Mouse (Mus musculus) gonadal fat pad, adult 2 months (tissue): ENCODE data around the gene Hrh1. TPM values are rescaled to one million over a fixed set of nuclear protein-coding genes. Genes with fewer than 3 reads are reported as not detected.
"Not testable (repeated sequence)": the region's sequence is repeated elsewhere in the genome, so short reads cannot be mapped to it uniquely, and the experiment has no call there.

ENCODE experiments used
- DNase-seq: peaks from one replicate; pipeline ENCODE4 v3.0.0-alpha.2; 2012; ENCODE audit warnings: low read depth
- polyA plus RNA-seq: library from polyadenylated mRNA; depleted of rRNA; stranded (reverse); fragments of >200 nt; gene quantifications from 2 replicates; pipeline ENCODE4 v1.2.3, GENCODE M21; 2012; rRNA removed

Hrh1 gene
- polyA plus RNA-seq, 1 experiment, result 0.88 TPM

DNA sequence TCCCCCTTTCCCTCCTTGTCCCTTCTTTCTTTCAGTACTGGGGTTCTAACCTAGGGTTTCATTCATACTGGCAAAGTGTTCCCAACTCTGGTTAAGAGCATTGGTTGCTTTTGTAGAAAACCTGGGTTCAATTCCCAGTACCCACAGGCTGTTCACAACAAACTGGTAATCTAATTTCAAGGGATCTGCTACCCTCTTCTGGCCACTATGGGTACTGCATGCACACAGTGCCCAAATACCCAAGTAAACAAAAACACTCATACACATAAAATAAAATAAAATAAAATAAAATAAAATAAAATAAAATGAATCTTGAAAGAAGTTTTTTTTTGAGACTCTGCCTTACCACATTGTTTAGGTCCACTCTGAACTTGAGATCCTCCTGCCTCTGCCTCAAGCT, 63.8 kb downstream of the Hrh1 start:
- no peak for DNase-seq

DNA sequence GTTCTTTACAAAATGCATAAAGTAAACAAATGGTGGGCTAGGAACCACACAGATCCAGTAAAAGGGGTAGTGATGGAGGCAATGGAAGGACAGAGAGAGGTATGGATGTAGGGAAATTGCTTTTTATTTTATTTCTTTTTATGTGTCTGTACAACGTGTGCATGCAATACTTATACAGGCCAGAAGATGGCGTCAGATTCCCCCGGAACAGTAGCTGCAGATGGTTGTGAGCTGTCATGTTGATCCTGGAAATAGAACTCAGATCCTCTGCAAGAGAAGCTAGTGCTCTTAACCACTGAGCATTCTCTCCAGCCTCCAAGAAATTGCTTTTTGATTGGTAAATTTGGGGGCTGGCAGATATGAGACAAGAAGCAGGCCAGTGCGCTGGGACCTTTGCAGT, 65.0 kb downstream of the Hrh1 start:
- DNase-seq, result no peak

DNA sequence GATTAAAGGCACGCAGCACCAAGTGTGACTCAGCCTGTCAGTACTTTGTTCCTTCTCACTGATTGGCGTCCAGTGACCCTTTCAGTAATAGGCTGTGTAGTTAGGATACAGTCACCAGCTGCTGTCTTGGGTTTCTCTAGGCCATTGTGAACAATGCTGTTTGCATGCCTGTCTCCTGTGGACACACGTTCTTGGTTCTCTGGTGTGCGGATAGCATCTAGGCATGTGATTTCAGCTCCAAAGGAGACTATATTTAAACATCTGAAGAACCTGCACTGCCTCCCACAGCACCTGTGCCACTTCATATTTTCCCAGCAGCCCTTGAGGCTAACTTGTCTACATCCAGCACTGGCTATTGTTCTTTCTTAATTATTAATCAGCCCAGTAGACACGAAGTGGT, 75.8 kb downstream of the Hrh1 start:
- no peak for DNase-seq

DNA sequence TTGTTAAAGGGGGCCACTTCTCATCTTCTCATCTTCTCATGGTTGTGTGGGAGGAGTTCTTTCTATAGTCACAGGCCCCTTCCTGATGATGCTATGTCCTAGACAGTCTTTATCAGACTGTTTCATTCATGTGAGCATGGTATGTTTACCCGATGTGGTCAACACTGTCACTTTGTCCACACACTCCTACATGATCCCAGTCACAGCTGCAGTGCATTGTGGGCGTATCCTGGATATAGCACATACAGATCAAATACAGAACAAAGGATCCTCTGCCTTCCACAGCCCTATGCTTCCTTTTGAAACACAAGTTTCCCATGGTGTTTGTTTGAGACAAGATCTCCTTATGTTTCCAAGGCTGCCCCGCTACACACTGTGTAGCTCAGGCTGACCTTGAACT, 76.3 kb downstream of the Hrh1 start:
- no peak for DNase-seq

DNA sequence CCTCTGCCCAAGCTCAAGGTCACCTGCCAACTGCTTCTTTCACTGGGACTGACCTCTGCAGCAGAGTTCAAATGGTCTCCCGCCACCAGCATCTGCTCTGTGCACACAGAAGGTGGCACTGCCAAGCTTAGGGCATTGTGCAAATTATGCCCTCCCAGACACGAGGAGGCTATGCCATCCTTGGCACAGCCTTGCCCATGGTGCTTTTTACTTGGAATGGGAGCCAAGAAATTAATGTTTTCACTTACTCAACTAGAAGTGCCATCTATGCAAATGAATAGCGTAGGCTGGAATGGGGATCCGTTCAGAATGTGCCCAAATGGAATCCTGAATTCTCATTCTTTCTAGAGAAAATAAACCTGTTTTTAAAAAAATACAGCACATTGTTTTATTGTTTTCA, 77.2 kb downstream of the Hrh1 start:
- no peak for DNase-seq

DNA sequence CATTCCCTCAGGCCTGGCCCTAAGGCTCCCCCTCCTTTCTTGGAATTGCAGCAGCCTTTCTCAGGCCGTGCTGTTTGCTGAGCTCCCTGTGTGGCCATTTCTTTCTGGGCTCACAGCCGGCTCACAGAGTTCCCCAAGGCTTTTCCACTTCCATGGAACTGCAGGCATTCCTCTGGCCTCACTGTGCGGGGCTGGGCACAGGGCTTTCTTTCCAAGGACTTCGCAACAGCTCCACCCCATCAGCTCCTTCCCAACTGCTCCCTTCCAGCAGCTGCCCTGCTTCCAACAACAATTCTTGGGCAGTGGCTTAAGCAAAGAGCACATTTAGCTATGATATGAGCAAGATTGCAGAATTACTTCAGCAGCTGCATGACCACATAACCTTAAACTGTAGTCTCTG, 81.0 kb downstream of the Hrh1 start:
- no peak for DNase-seq

DNA sequence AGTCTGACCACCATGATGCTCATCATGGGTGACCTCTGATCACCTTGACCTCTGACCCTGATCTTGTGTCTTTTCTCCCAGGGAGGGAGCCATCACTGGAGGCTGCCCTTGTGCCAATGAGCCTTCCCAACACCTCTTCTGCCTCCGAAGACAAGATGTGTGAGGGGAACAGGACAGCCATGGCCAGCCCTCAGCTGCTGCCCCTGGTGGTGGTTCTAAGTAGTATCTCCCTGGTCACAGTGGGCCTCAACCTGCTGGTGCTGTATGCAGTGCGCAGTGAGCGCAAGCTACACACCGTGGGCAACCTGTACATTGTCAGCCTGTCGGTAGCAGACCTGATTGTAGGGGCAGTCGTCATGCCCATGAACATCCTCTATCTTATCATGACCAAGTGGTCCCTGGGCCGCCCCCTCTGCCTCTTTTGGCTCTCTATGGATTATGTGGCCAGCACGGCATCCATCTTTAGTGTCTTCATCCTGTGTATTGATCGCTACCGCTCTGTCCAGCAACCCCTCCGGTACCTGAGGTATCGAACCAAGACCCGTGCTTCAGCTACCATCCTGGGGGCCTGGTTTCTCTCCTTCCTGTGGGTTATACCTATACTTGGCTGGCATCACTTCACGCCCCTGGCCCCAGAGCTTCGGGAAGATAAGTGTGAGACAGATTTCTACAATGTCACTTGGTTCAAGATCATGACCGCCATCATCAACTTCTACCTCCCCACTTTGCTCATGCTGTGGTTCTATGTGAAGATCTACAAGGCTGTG, 82.1 kb downstream of the Hrh1 start:
- DNase-seq, result no peak

DNA sequence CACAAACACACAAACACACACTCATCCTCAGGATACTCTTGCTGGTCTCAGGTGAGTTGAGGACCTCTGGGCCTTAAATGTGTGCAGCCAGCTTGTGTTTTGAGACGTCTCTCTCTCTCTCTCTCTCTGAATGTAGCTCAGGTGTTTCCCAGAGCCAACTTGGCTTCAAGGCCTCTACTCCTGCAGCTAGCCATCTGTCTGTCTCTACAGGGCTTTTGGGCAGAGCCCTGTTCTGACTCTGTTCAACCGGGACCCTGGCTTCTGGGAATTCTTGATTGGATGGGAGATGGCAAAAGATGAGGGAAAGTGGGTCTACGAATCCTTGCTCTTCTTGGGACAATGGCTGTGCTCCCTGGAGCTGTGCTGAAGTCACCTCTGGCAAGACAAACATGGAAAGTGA, 91.6 kb downstream of the Hrh1 start:
- no peak for DNase-seq

DNA sequence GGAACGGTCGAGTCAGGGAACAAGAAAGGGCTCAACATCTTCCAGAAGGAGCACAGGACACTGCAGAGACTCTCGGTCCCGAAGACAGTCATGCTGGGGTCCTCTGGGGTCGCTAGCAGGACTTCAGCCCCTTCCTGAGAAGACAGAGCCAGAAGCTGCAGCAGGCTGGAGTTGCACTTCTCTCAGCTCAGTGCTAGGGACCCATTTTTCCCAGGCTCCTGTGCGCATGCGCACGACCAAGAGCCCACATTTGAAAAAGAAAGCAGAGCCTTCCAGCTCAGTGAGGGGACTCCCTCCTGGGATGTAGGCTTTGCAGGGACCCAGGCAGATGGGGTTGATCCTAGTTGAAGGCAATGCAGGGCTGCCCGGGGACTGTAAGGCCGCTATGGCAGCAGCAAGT, 94.9 kb downstream of the Hrh1 start:
- not testable (repeated sequence) for DNase-seq

DNA sequence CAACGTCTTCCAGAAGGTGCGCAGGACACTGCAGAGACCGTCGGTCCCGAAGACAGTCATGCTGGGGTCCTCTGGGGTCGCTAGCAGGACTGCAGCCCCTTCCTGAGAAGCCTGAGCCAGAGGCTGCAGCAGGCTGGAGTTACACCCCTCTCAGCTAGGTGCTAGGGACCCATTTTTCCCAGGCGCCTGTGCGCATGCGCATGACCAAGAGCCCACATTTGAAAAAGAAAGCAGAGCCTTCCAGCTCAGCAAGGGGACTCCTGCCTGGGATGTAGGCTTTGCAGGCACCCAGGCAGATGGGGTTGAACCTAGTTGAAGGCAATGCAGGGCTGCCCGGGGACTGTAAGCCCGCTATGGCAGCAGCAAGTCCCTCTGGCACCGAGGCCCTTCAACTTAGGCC, 97.3 kb downstream of the Hrh1 start:
- DNase-seq, result not testable (repeated sequence)

DNA sequence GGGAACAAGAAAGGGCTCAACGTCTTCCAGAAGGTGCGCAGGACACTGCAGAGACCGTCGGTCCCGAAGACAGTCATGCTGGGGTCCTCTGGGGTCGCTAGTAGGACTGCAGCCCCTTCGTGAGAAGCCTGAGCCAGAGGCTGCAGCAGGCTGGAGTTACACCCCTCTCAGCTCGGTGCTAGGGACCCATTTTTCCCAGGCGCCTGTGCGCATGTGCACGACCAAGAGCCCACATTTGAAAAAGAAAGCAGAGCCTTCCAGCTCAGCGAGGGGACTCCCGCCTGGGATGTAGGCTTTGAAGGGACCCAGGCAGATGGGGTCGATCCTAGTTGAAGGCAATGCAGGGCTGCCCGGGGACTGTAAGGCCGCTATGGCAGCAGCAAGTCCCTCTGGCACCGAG, 116.3 kb downstream of the Hrh1 start:
- DNase-seq, result not testable (repeated sequence)

DNA sequence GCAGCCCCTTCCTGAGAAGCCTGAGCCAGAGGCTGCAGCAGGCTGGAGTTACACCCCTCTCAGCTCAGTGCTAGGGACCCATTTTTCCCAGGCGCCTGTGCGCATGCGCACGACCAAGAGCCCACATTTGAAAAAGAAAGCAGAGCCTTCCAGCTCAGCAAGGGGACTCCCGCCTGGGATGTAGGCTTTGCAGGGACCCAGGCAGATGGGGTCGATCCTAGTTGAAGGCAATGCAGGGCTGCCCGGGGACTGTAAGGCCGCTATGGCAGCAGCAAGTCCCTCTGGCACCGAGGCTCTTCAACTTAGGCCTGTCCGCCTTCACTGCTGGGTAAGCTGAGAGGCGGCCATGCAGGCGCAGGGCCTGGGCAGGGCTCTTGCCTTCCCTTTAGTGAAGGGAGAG, 131.0 kb downstream of the Hrh1 start:
- not testable (repeated sequence) for DNase-seq

Other genes starting within 250 kb of the Hrh1 start
- gene Slc6a1, start 115.3 kb upstream of the Hrh1 start, polyA plus RNA-seq, result 0.12 TPM in 1 of 2 replicates, not detected in the other
- 33.8 and 34.9 TPM in 2 replicates for gene Atg7, start 245.2 kb downstream of the Hrh1 start, polyA plus RNA-seq